Mouse (Mus musculus): ENCODE data around the gene Clec4d. TPM values are rescaled to one million over a fixed set of nuclear protein-coding genes. Genes with fewer than 3 reads are reported as not detected.

The Clec4d gene
- polyA plus RNA-seq, 1 experiment from 2014 or later, result not detected

- Histone ChIP-seq H3K4me3 (replicated peaks; ENCODE audit: low read depth, low read length) (no peak overlapping the region), H3K4me1 (ENCODE audit: control insufficient read depth, insufficient read depth, low read length) (no peaks in the 10 kb centered on the region), H3K27me3 (ENCODE audit: control insufficient read depth, insufficient read depth, low read length) (no peaks in the 10 kb centered on the region), H3K9me3 (ENCODE audit: control insufficient read depth, low read length) (no peaks in the 10 kb centered on the region), H3K27ac (replicated peaks; ENCODE audit: low read depth, low read length) (no peak overlapping the region), H3K4me2 (ENCODE audit: low read length) (no peak overlapping the region), H3K36me3 (ENCODE audit: control insufficient read depth, insufficient read depth, low read length) (no peaks in the 10 kb centered on the region), H3K9ac (replicated peaks; ENCODE audit: low read length) (no peak overlapping the region)
- WGBS, result 85% methylated on average over 4 of the region's 4 CpGs
- ATAC-seq (ENCODE audit: low FRiP score, low TSS enrichment) (no peak), DNase-seq (no peak)
Observed at GRCm38 (mm10) chr6:123259889-123260603, 1.9 kb upstream of the Clec4d start.

DNA sequence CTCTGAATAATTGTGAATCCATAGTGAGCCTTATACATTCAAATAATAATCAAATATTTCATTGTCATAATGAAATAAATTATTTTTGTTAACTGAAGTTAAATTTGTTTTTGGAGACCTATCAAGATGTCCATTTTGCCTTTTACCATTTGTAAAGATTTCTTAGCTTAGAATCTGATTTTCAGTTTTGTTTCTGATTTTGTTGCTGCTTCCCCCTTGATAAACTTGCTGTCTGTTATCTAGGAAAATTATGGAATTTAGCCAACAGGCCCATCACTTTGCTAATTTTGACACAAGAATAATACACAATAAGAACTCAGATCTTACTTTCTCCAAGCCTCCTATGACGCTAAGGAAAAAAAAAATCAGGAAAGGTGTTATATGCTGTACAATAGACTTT lies 1.0 kb upstream of the Clec4d start:
- H3K4me2 ChIP-seq (ENCODE audit: low read length), result no peak overlapping the region
- H3K9ac ChIP-seq (replicated peaks; ENCODE audit: low read length), result no peak overlapping the region
- ATAC-seq (ENCODE audit: low FRiP score, low TSS enrichment) (no peak), DNase-seq (no peak)
- no peaks in the 10 kb centered on the region for H3K4me1 ChIP-seq (ENCODE audit: control insufficient read depth, insufficient read depth, low read length)
- H3K27ac ChIP-seq (replicated peaks; ENCODE audit: low read depth, low read length), result no peak overlapping the region
- no peaks in the 10 kb centered on the region for H3K27me3 ChIP-seq (ENCODE audit: control insufficient read depth, insufficient read depth, low read length)
- H3K9me3 ChIP-seq (ENCODE audit: control insufficient read depth, low read length), result no peaks in the 10 kb centered on the region
- 90% methylated on average over 1 of the region's 1 CpGs for WGBS
- H3K36me3 ChIP-seq (ENCODE audit: control insufficient read depth, insufficient read depth, low read length), result no peaks in the 10 kb centered on the region
- no peak overlapping the region for H3K4me3 ChIP-seq (replicated peaks; ENCODE audit: low read depth, low read length)

GRCm38 (mm10) chr6:123264194-123264593 lies 2.3 kb downstream of the Clec4d start:
- no peaks in the 10 kb centered on the region for H3K36me3 ChIP-seq (ENCODE audit: control insufficient read depth, insufficient read depth, low read length)
- H3K27me3 ChIP-seq (ENCODE audit: control insufficient read depth, insufficient read depth, low read length), result no peaks in the 10 kb centered on the region
- ATAC-seq (ENCODE audit: low FRiP score, low TSS enrichment) (no peak), DNase-seq (no peak)
- no peaks in the 10 kb centered on the region for H3K9me3 ChIP-seq (ENCODE audit: control insufficient read depth, low read length)
- H3K9ac ChIP-seq (replicated peaks; ENCODE audit: low read length), result no peak overlapping the region
- no peak overlapping the region for H3K4me3 ChIP-seq (replicated peaks; ENCODE audit: low read depth, low read length)
- H3K4me2 ChIP-seq (ENCODE audit: low read length), result no peak overlapping the region
- 96% methylated on average over 3 of the region's 3 CpGs for WGBS
- H3K27ac ChIP-seq (replicated peaks; ENCODE audit: low read depth, low read length), result no peak overlapping the region
- H3K4me1 ChIP-seq (ENCODE audit: control insufficient read depth, insufficient read depth, low read length), result no peaks in the 10 kb centered on the region

- H3K4me3 ChIP-seq (replicated peaks; ENCODE audit: low read depth, low read length), result no peak overlapping the region
- H3K36me3 ChIP-seq (ENCODE audit: control insufficient read depth, insufficient read depth, low read length), result no peaks in the 10 kb centered on the region
- H3K27me3 ChIP-seq (ENCODE audit: control insufficient read depth, insufficient read depth, low read length), result no peaks in the 10 kb centered on the region
- DNase-seq (no peak), ATAC-seq (ENCODE audit: low FRiP score, low TSS enrichment) (no peak)
- H3K9ac ChIP-seq (replicated peaks; ENCODE audit: low read length), result no peak overlapping the region
- no peak overlapping the region for H3K4me2 ChIP-seq (ENCODE audit: low read length)
- H3K27ac ChIP-seq (replicated peaks; ENCODE audit: low read depth, low read length), result no peak overlapping the region
- H3K9me3 ChIP-seq (ENCODE audit: control insufficient read depth, low read length), result no peaks in the 10 kb centered on the region
- no peaks in the 10 kb centered on the region for H3K4me1 ChIP-seq (ENCODE audit: control insufficient read depth, insufficient read depth, low read length)
- WGBS, result 93% methylated on average over 4 of the region's 4 CpGs
Observed at GRCm38 (mm10) chr6:123265809-123266208, 3.9 kb downstream of the Clec4d start.

- WGBS, result 90% methylated on average over 5 of the region's 5 CpGs
- no peaks in the 10 kb centered on the region for H3K9me3 ChIP-seq (ENCODE audit: control insufficient read depth, low read length)
- H3K4me1 ChIP-seq (ENCODE audit: control insufficient read depth, insufficient read depth, low read length), result no peaks in the 10 kb centered on the region
- no peaks in the 10 kb centered on the region for H3K36me3 ChIP-seq (ENCODE audit: control insufficient read depth, insufficient read depth, low read length)
- ATAC-seq (ENCODE audit: low FRiP score, low TSS enrichment) (no peak), DNase-seq (no peak)
- no peak overlapping the region for H3K4me3 ChIP-seq (replicated peaks; ENCODE audit: low read depth, low read length)
- no peak overlapping the region for H3K4me2 ChIP-seq (ENCODE audit: low read length)
- H3K9ac ChIP-seq (replicated peaks; ENCODE audit: low read length), result no peak overlapping the region
- H3K27me3 ChIP-seq (ENCODE audit: control insufficient read depth, insufficient read depth, low read length), result no peaks in the 10 kb centered on the region
- H3K27ac ChIP-seq (replicated peaks; ENCODE audit: low read depth, low read length), result no peak overlapping the region
Observed at GRCm38 (mm10) chr6:123266945-123267344, 5.0 kb downstream of the Clec4d start.

DNA sequence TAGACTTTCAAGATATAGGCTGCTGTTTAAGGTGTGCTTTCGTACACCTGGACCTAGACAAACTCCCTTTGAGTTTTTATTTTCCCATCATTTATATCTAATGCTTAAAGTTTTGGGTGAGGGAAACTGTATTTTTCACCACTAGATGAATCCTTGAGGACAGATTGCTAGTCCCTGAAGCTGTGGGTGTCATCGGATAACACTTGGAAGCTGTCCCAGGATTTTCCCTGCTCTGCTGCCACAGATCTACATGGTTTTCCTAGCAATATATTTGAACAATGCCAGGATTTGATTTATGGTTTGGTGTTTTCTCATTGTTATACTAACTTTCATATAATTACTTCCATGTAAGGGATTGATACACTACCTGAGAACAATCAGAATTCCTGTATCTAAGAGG lies 17.5 kb downstream of the Clec4d start:
- Histone ChIP-seq H3K9ac (replicated peaks; ENCODE audit: low read length) (no peak overlapping the region), H3K27ac (replicated peaks; ENCODE audit: low read depth, low read length) (no peak overlapping the region), H3K27me3 (ENCODE audit: control insufficient read depth, insufficient read depth, low read length) (no peaks in the 10 kb centered on the region), H3K9me3 (ENCODE audit: control insufficient read depth, low read length) (no peaks in the 10 kb centered on the region), H3K4me1 (ENCODE audit: control insufficient read depth, insufficient read depth, low read length) (no peaks in the 10 kb centered on the region), H3K4me3 (replicated peaks; ENCODE audit: low read depth, low read length) (no peak overlapping the region), H3K4me2 (ENCODE audit: low read length) (no peak overlapping the region), H3K36me3 (ENCODE audit: control insufficient read depth, insufficient read depth, low read length) (no peaks in the 10 kb centered on the region)
- 89% methylated on average over 2 of the region's 2 CpGs for WGBS
- DNase-seq, result no peak
- no peak for ATAC-seq (ENCODE audit: low FRiP score, low TSS enrichment)

GRCm38 (mm10) chr6:123286311-123286710 lies 24.4 kb downstream of the Clec4d start:
- 98% methylated on average over 2 of the region's 2 CpGs for WGBS
- no peak overlapping the region for H3K4me3 ChIP-seq (replicated peaks; ENCODE audit: low read depth, low read length)
- no peak for ATAC-seq (ENCODE audit: low FRiP score, low TSS enrichment)
- H3K36me3 ChIP-seq (ENCODE audit: control insufficient read depth, insufficient read depth, low read length), result no peaks in the 10 kb centered on the region
- H3K4me1 ChIP-seq (ENCODE audit: control insufficient read depth, insufficient read depth, low read length), result no peaks in the 10 kb centered on the region
- DNase-seq, result no peak
- no peaks in the 10 kb centered on the region for H3K27me3 ChIP-seq (ENCODE audit: control insufficient read depth, insufficient read depth, low read length)
- no peak overlapping the region for H3K27ac ChIP-seq (replicated peaks; ENCODE audit: low read depth, low read length)
- no peak overlapping the region for H3K9ac ChIP-seq (replicated peaks; ENCODE audit: low read length)
- H3K4me2 ChIP-seq (ENCODE audit: low read length), result no peak overlapping the region
- no peaks in the 10 kb centered on the region for H3K9me3 ChIP-seq (ENCODE audit: control insufficient read depth, low read length)

GRCm38 (mm10) chr6:123288931-123289330 lies 27.0 kb downstream of the Clec4d start:
- H3K27me3 ChIP-seq (ENCODE audit: control insufficient read depth, insufficient read depth, low read length), result no peaks in the 10 kb centered on the region
- H3K9ac ChIP-seq (replicated peaks; ENCODE audit: low read length), result no peak overlapping the region
- no peak overlapping the region for H3K4me3 ChIP-seq (replicated peaks; ENCODE audit: low read depth, low read length)
- 89% methylated on average over 10 of the region's 10 CpGs for WGBS
- no peak overlapping the region for H3K4me2 ChIP-seq (ENCODE audit: low read length)
- H3K36me3 ChIP-seq (ENCODE audit: control insufficient read depth, insufficient read depth, low read length), result no peaks in the 10 kb centered on the region
- DNase-seq, result no peak
- ATAC-seq (ENCODE audit: low FRiP score, low TSS enrichment), result no peak
- no peaks in the 10 kb centered on the region for H3K9me3 ChIP-seq (ENCODE audit: control insufficient read depth, low read length)
- H3K4me1 ChIP-seq (ENCODE audit: control insufficient read depth, insufficient read depth, low read length), result no peaks in the 10 kb centered on the region
- H3K27ac ChIP-seq (replicated peaks; ENCODE audit: low read depth, low read length), result no peak overlapping the region

GRCm38 (mm10) chr6:123289753-123290152 lies 27.8 kb downstream of the Clec4d start, which contains the start of gene Clec4e:
Gene Clec4e (minus strand): TSS chr6:123289870.
- ATAC-seq (ENCODE audit: low FRiP score, low TSS enrichment), result no peak
- no peak for DNase-seq
- no peak within 1 kb of the TSS for H3K4me2 ChIP-seq (ENCODE audit: low read length)
- H3K9ac ChIP-seq (replicated peaks; ENCODE audit: low read length), result no peak within 1 kb of the TSS
- no peaks in the 10 kb centered on the region for H3K9me3 ChIP-seq (ENCODE audit: control insufficient read depth, low read length)
- 89% methylated on average over 4 of the region's 4 CpGs for WGBS
- H3K27ac ChIP-seq (replicated peaks; ENCODE audit: low read depth, low read length), result no peak within 1 kb of the TSS
- no peaks in the 10 kb centered on the region for H3K27me3 ChIP-seq (ENCODE audit: control insufficient read depth, insufficient read depth, low read length)
- no peaks in the 10 kb centered on the region for H3K36me3 ChIP-seq (ENCODE audit: control insufficient read depth, insufficient read depth, low read length)
- H3K4me1 ChIP-seq (ENCODE audit: control insufficient read depth, insufficient read depth, low read length), result no peaks in the 10 kb centered on the region
- H3K4me3 ChIP-seq (replicated peaks; ENCODE audit: low read depth, low read length), result no peak within 1 kb of the TSS

Measured in midbrain, embryonic 14.5 days (tissue).